Mouse (Mus musculus) ovary, adult 2 months (tissue): ENCODE results near the gene Gstz1. TPM values are rescaled to one million over a fixed set of nuclear protein-coding genes. Genes with fewer than 3 reads are reported as not detected.

Experiments used
- polyA plus RNA-seq: library from polyadenylated mRNA; depleted of rRNA; stranded (reverse); fragments of >200 nt; gene quantifications from 2 replicates; pipeline ENCODE4 v1.2.3, GENCODE M21; 2012; rRNA removed

The Gstz1 gene
- 59.2 and 71.8 TPM in 2 replicates for polyA plus RNA-seq

GRCm38 (mm10) chr12:87146966-87147365, at the start of gene Gstz1:
Gene Gstz1 (plus strand): TSS chr12:87147165.

GRCm38 (mm10) chr12:87102165-87102631, 44.8 kb upstream of the Gstz1 start, which contains the start of gene Ngb:
Gene Ngb (minus strand): TSS chr12:87102539.

GRCm38 (mm10) chr12:87147395-87148089, 577 bp downstream of the Gstz1 start, which contains the start of gene Pomt2:
Gene Pomt2 (minus strand): TSS chr12:87147968.

GRCm38 (mm10) chr12:87199206-87199972, 52.4 kb downstream of the Gstz1 start, which contains the start of gene Samd15:
Gene Samd15 (plus strand): TSS chr12:87199723.

GRCm38 (mm10) chr12:87199973-87200586, 53.1 kb downstream of the Gstz1 start, which contains the start of gene Tmed8:
Gene Tmed8 (minus strand): TSS chr12:87200454.

Other genes with a start within 250 kb of the Gstz1 start
- 49.8 and 52.9 TPM in 2 replicates for gene Cipc, start 200.1 kb upstream of the Gstz1 start, polyA plus RNA-seq
- 0.93 and 1.4 TPM in 2 replicates for gene Zdhhc22, start 156.7 kb upstream of the Gstz1 start, polyA plus RNA-seq
- gene Tmem63c, start 125.8 kb upstream of the Gstz1 start, polyA plus RNA-seq: 0.43 and 0.74 TPM in 2 replicates
- gene Ngb, start 44.6 kb upstream of the Gstz1 start, polyA plus RNA-seq: 2.2 and 3.5 TPM in 2 replicates
- gene Pomt2, start 803 bp downstream of the Gstz1 start, polyA plus RNA-seq: 25.1 and 25.4 TPM in 2 replicates
- 0.36 and 0.37 TPM in 2 replicates for gene Samd15, start 52.6 kb downstream of the Gstz1 start, polyA plus RNA-seq
- 6.1 and 6.4 TPM in 2 replicates for gene Tmed8, start 53.3 kb downstream of the Gstz1 start, polyA plus RNA-seq
- 0.24 and 0.64 TPM in 2 replicates for gene Noxred1, start 91.6 kb downstream of the Gstz1 start, polyA plus RNA-seq
- gene Vipas39, start 119.1 kb downstream of the Gstz1 start, polyA plus RNA-seq: 33.8 and 39.1 TPM in 2 replicates
- gene Ahsa1, start 119.3 kb downstream of the Gstz1 start, polyA plus RNA-seq: 74.1 and 75.4 TPM in 2 replicates
- 1.4 and 1.7 TPM in 2 replicates for gene Ism2, start 152.5 kb downstream of the Gstz1 start, polyA plus RNA-seq
- gene Sptlc2, start 241.2 kb downstream of the Gstz1 start, polyA plus RNA-seq: 8.2 and 19.2 TPM in 2 replicates